Mouse (Mus musculus) CD8-positive naive resting alpha-beta T cell, adult 57 days (primary cell): Measurements from ENCODE around the gene Rbmy. TPM values are rescaled to one million over a fixed set of nuclear protein-coding genes. Genes with fewer than 3 reads are reported as not detected.

ENCODE experiments used
- total RNA-seq: library from RNA; stranded (reverse); gene quantifications from one replicate; pipeline ENCODE4 v1.2.4, GENCODE M21; 2023

Gene Rbmy
- total RNA-seq = not detected

DNA sequence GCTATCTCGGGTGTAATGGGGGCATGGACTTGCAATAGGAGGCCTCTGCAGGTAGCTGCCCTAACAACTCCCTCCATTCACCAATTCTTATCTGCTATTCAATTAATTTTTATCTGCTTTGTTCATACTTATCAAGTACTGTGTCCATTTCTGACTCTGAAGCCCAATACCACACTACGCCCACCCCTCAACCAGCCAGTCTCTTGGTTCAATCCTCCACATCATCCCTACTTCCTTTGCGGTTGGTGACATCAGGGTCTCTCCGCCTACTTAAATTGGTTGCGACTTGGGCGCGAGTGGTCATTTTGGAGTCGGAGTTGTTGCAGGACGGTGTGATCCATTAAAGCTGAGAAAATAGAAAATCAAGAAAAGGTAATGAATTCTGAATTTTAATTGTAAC, at the start of gene Rbmy, which contains the start of gene Gm10256:
Rbmy (plus strand) TSS at position 301 of the 400 bp plus-strand sequence.
Gm10256 (plus strand) TSS at position 320 of the 400 bp plus-strand sequence.

DNA sequence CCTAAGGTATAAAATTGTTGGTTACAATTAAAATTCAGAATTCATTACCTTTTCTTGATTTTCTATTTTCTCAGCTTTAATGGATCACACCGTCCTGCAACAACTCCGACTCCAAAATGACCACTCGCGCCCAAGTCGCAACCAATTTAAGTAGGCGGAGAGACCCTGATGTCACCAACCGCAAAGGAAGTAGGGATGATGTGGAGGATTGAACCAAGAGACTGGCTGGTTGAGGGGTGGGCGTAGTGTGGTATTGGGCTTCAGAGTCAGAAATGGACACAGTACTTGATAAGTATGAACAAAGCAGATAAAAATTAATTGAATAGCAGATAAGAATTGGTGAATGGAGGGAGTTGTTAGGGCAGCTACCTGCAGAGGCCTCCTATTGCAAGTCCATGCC, 34.4 kb upstream of the Rbmy start, which contains the start of gene Gm4064:
Gm4064 (minus strand) TSS at position 101 of the 400 bp plus-strand sequence.

Other genes with a start within 250 kb of the Rbmy start
- gene H2al2c, start 231.6 kb upstream of the Rbmy start, total RNA-seq = not detected
- gene Sry, start 167.0 kb upstream of the Rbmy start, total RNA-seq = not detected
- not detected for gene H2al2b, start 110.0 kb upstream of the Rbmy start, total RNA-seq
- gene Gm4064, start 34.5 kb upstream of the Rbmy start, total RNA-seq = not detected
- not detected for gene Gm10256, start within 50 bp of the Rbmy start, total RNA-seq
- gene Gm10352, start 70.3 kb downstream of the Rbmy start, total RNA-seq = not detected
- not detected for gene Gm29289, start 101.9 kb downstream of the Rbmy start, total RNA-seq